Mouse (Mus musculus): ENCODE measurements around the gene Obp1a.

Gene Obp1a

GRCm38 (mm10) chrX:78091274-78091673 is at the start of gene Obp1a:
Gene Obp1a, minus strand, starts transcription at chrX:78091374.
- no peak for DNase-seq (ENCODE audit: low spot score in 2 of 2)

- DNase-seq (ENCODE audit: low spot score in 2 of 2), result no peak
Measured at GRCm38 (mm10) chrX:78125167-78125566, 34.0 kb upstream of the Obp1a start, which contains the start of gene Gm5938. Gene Gm5938, plus strand, starts transcription at chrX:78125467.
